Comparison of ENCODE assay signal across 12 mouse cellular contexts in genomic region chr11:52075794-52076633, GRCm38 (mm10). TPM values are rescaled to one million over a fixed set of nuclear protein-coding genes. Genes with fewer than 3 reads are reported as not detected.
DNase-seq lines count a peak whose midpoint lies in the region; ATAC-seq lines count a peak whose summit lies in the region.
"Had no signal": no experiment of that assay in that cellular context is flagged by ENCODE, and none has a peak within 500 bp of the region (broad histone marks: within the 10 kb centered on the region; RNA-seq: fewer than 3 reads in every experiment).

No protein-coding gene starts in this region.

- DNase-seq in spleen, adult 12 weeks (ENCODE audit: low spot score), result peak; percentile 15
- no peak for DNase-seq in spleen, postnatal 14 days (ENCODE audit: low spot score in 2 of 2)
- peak; percentile 33 for DNase-seq in retina, postnatal 1 day
- DNase-seq in thymus, postnatal 4 days, result peak; percentile 70
- no peak for DNase-seq in kidney, postnatal 4 days
- no peak for DNase-seq in cerebellum, adult 11 months
- DNase-seq in yolk sac, embryonic 10.5 days (ENCODE audit: low spot score), result no peak
- DNase-seq: adrenal gland, postnatal 10 days; cerebellum, adult 9-11 months had no signal

- H3K4me2 ChIP-seq in limb, embryonic 13.5 days (replicated peaks), result no peak overlapping the region; the same call in 1 of the 2 replicates
- H3K4me2 ChIP-seq: hindbrain, embryonic 12.5 days had no signal

- H3K27ac ChIP-seq in limb, embryonic 13.5 days, result no peak overlapping the region
- H3K27ac ChIP-seq: hindbrain, embryonic 12.5 days had no signal

- peaks cover 15% of the 10 kb centered on the region for H3K4me1 ChIP-seq in limb, embryonic 13.5 days

- no peak overlapping the region; the same call in 1 of the 2 replicates for H3K9ac ChIP-seq in limb, embryonic 13.5 days
- H3K9ac ChIP-seq: hindbrain, embryonic 12.5 days had no signal

- no peak overlapping the region for H3K4me3 ChIP-seq in limb, embryonic 13.5 days
- H3K4me3 ChIP-seq: erythroblast, embryonic 14.5 days; hindbrain, embryonic 12.5 days had no signal

- no peaks in the 10 kb centered on the region for H3K27me3 ChIP-seq in limb, embryonic 13.5 days
- H3K27me3 ChIP-seq: hindbrain, embryonic 12.5 days had no signal

- H3K9me3 ChIP-seq in limb, embryonic 13.5 days, result no peaks in the 10 kb centered on the region
- H3K9me3 ChIP-seq: hindbrain, embryonic 12.5 days had no signal

- WGBS in limb, embryonic 13.5 days, result 40% methylated on average over 19 of the region's 19 CpGs

- H3K36me3 ChIP-seq in limb, embryonic 13.5 days, result no peaks in the 10 kb centered on the region
- H3K36me3 ChIP-seq: hindbrain, embryonic 12.5 days had no signal

- 0 out of 2 replicates have a peak, but pooled peaks have one; percentile 28 for ATAC-seq in limb, embryonic 13.5 days (ENCODE audit: low FRiP score, low read depth)

RNA-seq across cellular contexts. Expression of gene Ppp2ca, which starts 22.5 kb away (rescaled TPM):
- 78.4 and 81.1 TPM in 2 replicates for polyA plus RNA-seq in limb, embryonic 13.5 days (2015; fragmentation: Nextera tagmentation; extraction: Ambion mirVana)

Comparison
In these comparisons a context has a peak if more than half of its experiments do, and no peak if none do; other contexts are left out.
1. DNase-seq: peak in spleen, adult 12 weeks (single experiment), retina, postnatal 1 day (single experiment) and thymus, postnatal 4 days (single experiment); none in spleen, postnatal 14 days (0 of 2), kidney, postnatal 4 days (0 of 2), cerebellum, adult 11 months (single experiment) and yolk sac, embryonic 10.5 days (single experiment).